Mouse (Mus musculus): ENCODE measurements around the gene Stra8. TPM values are rescaled to one million over a fixed set of nuclear protein-coding genes. Genes with fewer than 3 reads are reported as not detected.
A peak's percentile ranks its signal among the peaks of the same experiment; 100 is the strongest.

Gene Stra8
- polyA plus RNA-seq, 1 experiment from 2014 or later = not detected

DNA sequence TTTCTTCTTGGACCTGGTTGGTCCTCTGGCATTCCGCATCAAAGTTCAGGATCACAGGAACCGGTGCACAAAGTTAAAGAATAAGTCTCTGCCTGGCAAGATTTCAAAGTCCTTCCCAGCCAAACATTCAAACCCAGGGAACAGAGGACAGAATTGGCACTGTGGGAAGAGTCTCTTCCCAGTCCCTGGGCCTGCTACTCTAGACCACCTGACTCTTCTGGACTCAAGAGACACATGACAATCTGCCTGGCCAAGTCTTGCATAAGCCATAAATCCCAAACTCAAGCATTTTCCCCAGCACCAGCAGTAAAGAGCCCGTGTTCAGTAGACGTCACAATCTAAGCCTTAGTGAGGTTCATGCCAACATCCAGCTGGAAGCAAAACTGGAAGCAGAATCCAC, 13.3 kb upstream of the Stra8 start:
- Histone ChIP-seq H3K4me3 (no peak overlapping the region), H3K4me1 (peaks cover 16% of the 10 kb centered on the region), H3K27me3 (ENCODE audit: low read depth, poor library complexity, severe bottlenecking) (no peaks in the 10 kb centered on the region), H3K36me3 (peaks cover 69% of the 10 kb centered on the region), H3K27ac (no peak overlapping the region), H3K9me3 (replicated peaks) (no peaks in the 10 kb centered on the region)
- WGBS = 96% methylated on average over 4 of the region's 4 CpGs
- no peak for DNase-seq (ENCODE audit: low spot score)

DNA sequence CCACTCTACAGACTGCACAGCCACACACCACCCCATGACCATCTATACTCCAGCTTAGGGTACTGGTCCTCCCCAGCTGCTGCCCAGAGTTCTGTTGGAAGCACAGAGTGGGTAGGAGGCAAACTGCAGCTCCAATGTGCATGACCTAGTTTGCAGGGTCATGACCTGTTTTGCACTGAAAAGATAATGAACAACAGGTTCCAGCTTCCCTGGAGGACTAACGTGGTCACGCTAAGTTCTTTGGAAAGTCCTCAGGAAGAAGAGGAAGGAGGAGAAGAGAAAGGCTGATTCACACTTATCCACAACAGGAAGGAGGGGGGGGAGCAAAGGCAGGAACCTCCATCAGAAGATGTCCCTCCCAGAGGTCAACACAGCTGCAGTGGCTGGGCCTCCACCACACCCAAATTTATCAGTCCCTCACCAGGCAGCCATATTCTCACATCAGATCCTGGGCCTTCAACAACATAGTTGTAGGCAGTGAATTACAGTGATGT, 12.8 kb upstream of the Stra8 start:
- Histone ChIP-seq H3K4me1 (peaks cover 16% of the 10 kb centered on the region), H3K9me3 (replicated peaks) (no peaks in the 10 kb centered on the region), H3K4me3 (no peak overlapping the region), H3K36me3 (peaks cover 64% of the 10 kb centered on the region), H3K27me3 (ENCODE audit: low read depth, poor library complexity, severe bottlenecking) (no peaks in the 10 kb centered on the region), H3K27ac (no peak overlapping the region)
- 52% methylated on average over 2 of the region's 2 CpGs for WGBS
- no peak for DNase-seq (ENCODE audit: low spot score)

DNA sequence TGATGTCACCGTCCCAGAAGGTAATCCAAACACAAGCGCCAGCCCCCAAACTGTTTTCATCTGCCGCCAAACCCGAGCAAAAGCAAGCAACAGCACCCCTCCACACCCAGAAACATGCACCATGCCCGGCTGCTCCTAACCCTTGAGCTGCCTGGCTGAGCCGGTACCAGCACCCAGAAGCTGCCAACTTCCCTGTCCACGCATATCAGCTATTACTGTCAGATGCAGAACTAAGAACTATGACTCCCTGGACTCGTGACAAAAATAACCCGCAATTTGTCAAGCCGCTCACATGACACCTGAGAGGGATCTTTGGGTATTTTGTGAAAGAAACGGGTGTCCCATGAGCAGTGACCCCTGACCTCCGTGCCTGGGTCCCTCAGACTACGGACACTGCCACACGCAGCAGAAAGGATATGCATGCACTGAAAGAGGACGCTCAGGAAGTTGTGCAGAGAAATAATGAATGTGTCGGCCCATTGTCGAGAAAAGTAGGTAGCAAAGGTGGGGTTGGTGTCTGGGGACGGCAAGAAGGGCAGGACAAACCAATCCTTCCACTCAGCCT, 12.2 kb upstream of the Stra8 start:
- no peak for DNase-seq (ENCODE audit: low spot score)
- no peaks in the 10 kb centered on the region for H3K27me3 ChIP-seq (ENCODE audit: low read depth, poor library complexity, severe bottlenecking)
- H3K4me1 ChIP-seq = peaks cover 16% of the 10 kb centered on the region
- peaks cover 59% of the 10 kb centered on the region for H3K36me3 ChIP-seq
- 88% methylated on average over 18 of the region's 18 CpGs for WGBS
- no peak overlapping the region for H3K4me3 ChIP-seq
- no peak overlapping the region for H3K27ac ChIP-seq
- H3K9me3 ChIP-seq (replicated peaks) = no peaks in the 10 kb centered on the region

DNA sequence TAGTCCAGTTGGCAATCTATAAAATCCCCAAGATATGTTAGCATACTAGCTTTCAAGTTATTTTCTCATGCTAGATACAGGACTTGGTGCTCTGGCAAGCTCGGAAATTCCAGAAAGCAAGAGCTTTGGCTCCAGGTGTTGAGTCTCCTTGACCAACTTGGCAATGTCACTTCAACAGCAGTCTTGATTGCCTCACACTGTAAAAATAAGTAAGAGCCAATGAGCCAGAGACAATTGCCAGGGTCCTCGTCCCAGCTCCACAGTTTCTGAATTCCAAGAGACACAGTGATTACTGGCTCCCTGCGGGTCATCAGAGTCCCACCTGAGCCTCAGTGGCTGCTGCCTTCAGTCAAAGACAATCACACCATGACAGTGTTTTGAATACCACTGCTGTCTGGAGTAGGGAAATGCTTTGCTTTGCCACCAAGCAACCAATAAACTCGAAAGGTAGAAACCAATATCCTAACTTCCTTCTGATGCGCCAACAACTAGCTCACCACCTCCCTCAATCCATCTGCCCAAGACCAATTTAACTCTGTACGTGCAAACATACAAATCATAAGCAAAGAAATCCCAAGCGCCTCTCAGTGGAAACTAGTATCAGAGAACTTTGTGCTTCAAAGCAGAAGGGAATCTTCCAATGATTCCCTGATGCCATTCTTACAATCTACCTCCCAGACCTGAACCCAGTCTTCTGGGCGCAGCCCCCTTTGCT, 10.2 kb upstream of the Stra8 start:
- H3K27me3 ChIP-seq (ENCODE audit: low read depth, poor library complexity, severe bottlenecking) = no peaks in the 10 kb centered on the region
- 54% methylated on average over 8 of the region's 8 CpGs for WGBS
- H3K4me3 ChIP-seq = peak overlapping the region; percentile 78
- H3K27ac ChIP-seq = peak overlapping the region; percentile 89
- peaks cover 14% of the 10 kb centered on the region for H3K4me1 ChIP-seq
- H3K9me3 ChIP-seq (replicated peaks) = no peaks in the 10 kb centered on the region
- peaks cover 39% of the 10 kb centered on the region for H3K36me3 ChIP-seq
- DNase-seq (ENCODE audit: low spot score) = no peak

DNA sequence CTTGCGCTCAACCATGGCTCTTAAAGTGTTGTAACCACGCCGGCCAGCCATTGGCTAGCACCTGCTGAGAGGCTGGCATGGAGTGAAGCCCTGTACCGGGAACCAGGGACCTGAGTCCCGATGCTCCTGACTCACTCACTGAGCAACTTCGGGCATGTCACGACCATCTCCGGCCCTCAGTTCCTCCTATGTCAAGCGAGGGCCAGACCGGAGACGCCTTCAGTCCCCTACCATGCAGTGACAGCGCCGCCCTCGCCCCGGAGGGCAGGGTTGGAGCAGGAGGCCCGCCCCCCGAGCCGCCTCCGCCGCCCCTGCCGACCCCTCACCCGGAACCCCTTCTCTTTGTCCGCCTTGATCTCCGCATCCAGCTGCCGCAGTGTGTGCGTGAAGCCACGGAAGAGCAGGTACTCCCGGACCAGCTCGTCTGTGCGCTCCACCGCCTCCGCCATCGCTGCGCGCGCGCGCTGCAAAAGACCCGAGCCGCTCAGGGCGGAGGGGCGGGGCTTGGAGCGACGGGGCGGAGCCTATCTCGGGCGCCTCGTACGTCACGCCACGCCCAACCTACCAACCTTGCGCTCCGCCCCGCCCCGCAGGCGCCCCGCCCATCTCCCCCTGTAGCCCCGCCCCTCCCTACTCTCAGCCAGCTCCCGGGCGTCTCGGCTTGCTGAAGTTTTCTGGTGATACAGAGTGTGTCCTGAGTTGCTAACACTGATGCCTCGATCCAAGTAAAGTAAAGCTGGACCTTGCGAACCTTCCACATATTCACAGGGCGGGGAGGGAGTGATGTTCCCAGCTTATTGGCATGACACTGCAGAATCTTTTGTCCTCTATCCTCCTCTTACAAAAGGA, 9.4 kb upstream of the Stra8 start, which contains the start of gene Wdr91:
Gene Wdr91 (minus strand): TSS at position 506 of the 849 bp plus-strand sequence.
- Histone ChIP-seq H3K36me3 (peaks cover 31% of the 10 kb centered on the region), H3K9me3 (replicated peaks) (no peaks in the 10 kb centered on the region), H3K4me1 (peaks cover 14% of the 10 kb centered on the region), H3K27ac (peak within 1 kb of the TSS; percentile 89), H3K27me3 (ENCODE audit: low read depth, poor library complexity, severe bottlenecking) (no peaks in the 10 kb centered on the region), H3K4me3 (peak within 1 kb of the TSS; percentile 78)
- peak; percentile 98 for DNase-seq (ENCODE audit: low spot score)
- under 1% methylated on average over 64 of the region's 64 CpGs for WGBS

DNA sequence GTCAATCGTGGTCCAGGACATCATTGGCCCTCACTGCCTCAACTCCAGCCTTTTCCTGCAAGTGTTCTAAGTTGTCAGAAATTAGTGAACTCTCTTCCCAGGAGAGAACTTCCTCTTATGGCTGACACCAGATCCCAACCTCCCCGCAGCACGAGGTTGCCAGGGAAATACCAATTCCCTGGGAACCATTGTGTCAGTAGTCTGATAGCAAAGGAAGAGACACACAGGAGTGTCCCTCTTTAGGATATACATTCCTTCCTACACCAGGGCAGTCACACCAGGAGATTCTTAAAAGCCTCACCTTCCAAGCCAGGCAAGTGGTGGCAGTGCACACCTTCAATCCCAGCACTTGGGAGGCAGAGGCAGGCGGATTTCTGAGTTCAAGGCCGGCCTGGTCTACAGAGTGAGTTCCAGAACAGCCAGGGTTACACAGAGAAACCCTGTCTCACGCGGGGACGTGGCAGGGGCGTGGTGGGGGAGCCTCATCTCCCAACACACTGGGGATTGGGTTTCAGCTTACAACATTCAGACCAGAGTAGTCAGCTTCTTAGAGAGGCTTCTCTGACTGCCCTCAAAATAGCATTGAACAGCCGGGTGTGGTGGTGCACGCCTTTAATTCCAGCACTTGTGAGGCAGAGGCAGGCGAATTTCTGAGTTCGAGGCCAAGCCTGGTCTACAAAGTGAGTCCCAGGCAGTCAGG, 6.5 kb upstream of the Stra8 start:
- Histone ChIP-seq H3K27me3 (ENCODE audit: low read depth, poor library complexity, severe bottlenecking) (no peaks in the 10 kb centered on the region), H3K4me3 (no peak overlapping the region), H3K4me1 (peaks cover 24% of the 10 kb centered on the region), H3K36me3 (0 out of 2 replicates have a peak, but pooled peaks cover 5% of the 10 kb centered on the region), H3K9me3 (replicated peaks) (no peaks in the 10 kb centered on the region), H3K27ac (no peak overlapping the region)
- 83% methylated on average over 13 of the region's 13 CpGs for WGBS
- DNase-seq (ENCODE audit: low spot score) = no peak

DNA sequence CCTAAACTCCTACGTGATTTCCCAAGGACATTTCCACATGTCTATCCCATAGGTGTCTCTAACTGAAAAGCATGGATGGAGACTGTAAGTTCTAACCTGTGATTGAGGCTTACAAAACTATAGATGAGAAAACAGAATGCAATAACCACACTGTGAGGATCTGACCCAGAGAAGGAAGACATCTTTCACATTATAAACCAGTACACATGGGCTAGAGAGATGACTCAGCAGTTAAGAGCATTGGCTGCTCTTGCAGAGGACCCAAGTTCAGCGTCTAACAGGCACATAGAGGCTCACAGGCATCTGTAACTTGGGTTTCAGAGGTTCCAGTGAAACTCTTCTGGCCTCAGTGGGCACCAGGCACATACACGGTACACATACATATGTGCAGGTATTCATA, 5.5 kb upstream of the Stra8 start:
- no peak overlapping the region for H3K4me3 ChIP-seq
- DNase-seq (ENCODE audit: low spot score) = no peak
- WGBS = 85% methylated on average over 3 of the region's 3 CpGs

DNA sequence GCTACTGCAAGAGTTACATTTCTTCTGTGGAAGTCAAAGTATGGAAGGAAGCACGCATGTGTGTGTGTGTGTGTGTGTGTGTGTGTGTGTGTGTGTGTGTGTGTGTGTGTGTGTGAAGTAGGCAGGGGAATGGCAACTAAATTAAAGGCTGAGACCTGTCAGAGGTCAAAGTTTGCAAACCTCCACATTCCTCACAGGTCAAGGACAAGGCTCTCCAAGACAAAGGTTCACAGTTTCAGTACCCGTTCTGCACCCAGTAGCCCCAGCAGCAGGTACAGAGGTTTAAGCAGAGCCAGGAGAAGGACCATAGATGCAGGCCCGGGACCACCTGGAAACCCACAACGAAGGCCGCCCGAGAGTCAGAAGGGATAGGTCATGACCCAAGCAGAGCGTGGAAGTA, 817 bp upstream of the Stra8 start:
- H3K27me3 ChIP-seq (ENCODE audit: low read depth, poor library complexity, severe bottlenecking) = no peaks in the 10 kb centered on the region
- peaks cover 37% of the 10 kb centered on the region for H3K4me1 ChIP-seq
- H3K27ac ChIP-seq = peak overlapping the region; percentile 46
- 68% methylated on average over 7 of the region's 7 CpGs for WGBS
- H3K36me3 ChIP-seq = no peaks in the 10 kb centered on the region
- H3K4me3 ChIP-seq = no peak overlapping the region
- H3K9me3 ChIP-seq (replicated peaks) = no peaks in the 10 kb centered on the region
- DNase-seq (ENCODE audit: low spot score) = no peak

More for the DNA sequence above, 5.5 kb upstream of the Stra8 start:
- no peaks in the 10 kb centered on the region for H3K36me3 ChIP-seq
- peaks cover 33% of the 10 kb centered on the region for H3K4me1 ChIP-seq
- H3K9me3 ChIP-seq (replicated peaks) = no peaks in the 10 kb centered on the region
- H3K27me3 ChIP-seq (ENCODE audit: low read depth, poor library complexity, severe bottlenecking) = no peaks in the 10 kb centered on the region
- no peak overlapping the region for H3K27ac ChIP-seq

DNA sequence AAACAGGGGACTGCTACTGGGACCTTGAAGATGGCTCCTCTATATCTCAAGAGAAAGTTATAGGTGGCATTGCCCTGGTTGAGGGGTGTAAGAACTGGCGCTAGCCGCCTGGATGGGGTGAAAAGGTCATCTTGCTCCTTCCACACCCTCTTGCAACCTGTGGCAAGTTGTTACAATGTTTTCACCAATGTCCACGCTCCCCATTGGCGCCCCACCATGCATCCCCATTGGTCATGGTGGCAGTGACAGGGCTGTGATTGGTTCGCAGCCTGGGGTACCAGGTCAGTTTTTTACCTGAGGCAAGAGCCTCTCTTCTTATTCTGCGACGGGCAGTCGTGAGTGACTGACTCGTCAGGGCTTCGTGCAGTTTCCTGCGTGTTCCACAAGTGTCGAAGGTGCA, 668 bp downstream of the Stra8 start:
- Histone ChIP-seq H3K36me3 (no peaks in the 10 kb centered on the region), H3K4me3 (no peak overlapping the region), H3K9me3 (replicated peaks) (no peaks in the 10 kb centered on the region), H3K27me3 (ENCODE audit: low read depth, poor library complexity, severe bottlenecking) (no peaks in the 10 kb centered on the region), H3K27ac (no peak overlapping the region), H3K4me1 (peaks cover 37% of the 10 kb centered on the region)
- WGBS = 96% methylated on average over 12 of the region's 12 CpGs
- DNase-seq (ENCODE audit: low spot score) = no peak

DNA sequence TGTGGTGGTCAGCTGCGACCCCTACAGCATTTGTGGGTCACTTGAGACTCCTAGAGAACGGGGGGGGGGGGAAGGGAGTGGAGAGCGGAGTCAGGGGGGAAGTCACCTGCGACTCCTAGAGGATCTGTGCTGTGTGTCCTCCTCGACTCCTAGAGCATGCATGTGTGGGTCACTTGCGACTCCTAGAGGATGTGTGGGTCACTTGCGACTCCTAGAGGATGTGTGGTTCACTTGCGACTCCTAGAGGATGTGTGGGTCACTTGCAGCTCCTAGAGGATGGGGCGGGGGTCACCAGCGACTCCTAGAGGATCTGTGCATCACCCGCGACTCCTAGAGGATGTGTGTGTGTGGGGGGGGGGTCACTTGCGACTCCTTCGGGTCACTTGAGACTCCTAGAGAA, 2.0 kb downstream of the Stra8 start:
- H3K27me3 ChIP-seq (ENCODE audit: low read depth, poor library complexity, severe bottlenecking) = no peaks in the 10 kb centered on the region
- no peak for DNase-seq (ENCODE audit: low spot score)
- H3K27ac ChIP-seq = no peak overlapping the region
- WGBS = 59% methylated on average over 14 of the region's 14 CpGs
- no peak overlapping the region for H3K4me3 ChIP-seq
- no peaks in the 10 kb centered on the region for H3K9me3 ChIP-seq (replicated peaks)
- H3K36me3 ChIP-seq = no peaks in the 10 kb centered on the region
- H3K4me1 ChIP-seq = peaks cover 30% of the 10 kb centered on the region

DNA sequence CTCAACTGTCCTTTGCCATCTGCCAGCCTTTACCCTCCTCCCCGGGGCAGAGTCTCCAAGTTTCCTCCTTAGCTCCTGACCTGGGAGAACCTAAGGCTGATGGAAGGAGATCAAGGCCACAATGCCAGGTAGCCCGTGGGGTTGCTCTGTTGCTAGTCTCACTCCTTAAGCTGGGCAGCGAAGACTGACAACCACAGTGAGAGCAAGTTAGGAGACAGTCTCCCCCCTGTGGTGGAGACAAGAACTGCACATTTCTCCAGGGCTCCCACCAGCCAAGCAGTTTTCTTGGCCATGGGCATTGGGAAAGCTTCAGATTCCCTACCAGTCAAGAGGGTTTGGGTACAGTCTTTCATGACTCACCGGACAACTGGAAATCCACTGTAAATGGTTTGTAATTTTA, 7.2 kb downstream of the Stra8 start:
- DNase-seq (ENCODE audit: low spot score) = peak; percentile 80
- H3K4me1 ChIP-seq = no peaks in the 10 kb centered on the region
- H3K27ac ChIP-seq = no peak overlapping the region
- no peaks in the 10 kb centered on the region for H3K9me3 ChIP-seq (replicated peaks)
- H3K36me3 ChIP-seq = no peaks in the 10 kb centered on the region
- H3K27me3 ChIP-seq (ENCODE audit: low read depth, poor library complexity, severe bottlenecking) = no peaks in the 10 kb centered on the region
- H3K4me3 ChIP-seq = no peak overlapping the region
- 38% methylated on average over 4 of the region's 4 CpGs for WGBS

DNA sequence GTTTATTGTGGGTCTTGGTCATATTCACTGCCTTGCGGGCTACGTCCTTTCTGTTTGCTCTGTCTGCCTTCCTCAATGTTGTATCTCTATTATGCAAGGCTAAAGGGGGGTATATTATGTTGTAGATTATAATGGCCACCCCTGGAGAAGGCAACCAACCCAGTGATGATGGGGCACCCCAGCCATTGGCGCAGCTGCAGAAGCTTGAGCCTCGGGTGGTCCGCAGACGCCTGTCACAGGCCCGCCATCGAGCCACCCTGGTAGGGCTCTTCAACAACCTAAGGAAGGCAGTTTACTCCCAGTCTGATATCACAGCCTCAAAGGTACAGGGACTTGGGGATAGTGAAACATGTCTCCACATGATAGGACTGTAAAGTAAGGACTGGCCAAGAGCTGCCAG, 7.6 kb downstream of the Stra8 start:
- DNase-seq (ENCODE audit: low spot score) = no peak
- WGBS = 95% methylated on average over 8 of the region's 8 CpGs
- no peaks in the 10 kb centered on the region for H3K36me3 ChIP-seq
- H3K27ac ChIP-seq = no peak overlapping the region
- no peaks in the 10 kb centered on the region for H3K27me3 ChIP-seq (ENCODE audit: low read depth, poor library complexity, severe bottlenecking)
- no peaks in the 10 kb centered on the region for H3K9me3 ChIP-seq (replicated peaks)
- H3K4me1 ChIP-seq = no peaks in the 10 kb centered on the region
- H3K4me3 ChIP-seq = no peak overlapping the region
